Mouse (Mus musculus) heart, embryonic 15.5 days (tissue): Measurements from ENCODE around the gene 2410004B18Rik. TPM values are rescaled to one million over a fixed set of nuclear protein-coding genes. Genes with fewer than 3 reads are reported as not detected.
A peak's percentile ranks its signal among the peaks of the same experiment; 100 is the strongest.

Experiments
- ATAC-seq: fragments of 200-750 bp; cut with Nextera tagmentation; replicated peaks from 2 replicates; pipeline ENCODE4 v1.8.0; 2017; ENCODE audit warnings: low read depth, moderate TSS enrichment; ENCODE audit not compliant: insufficient number of reproducible peaks, insufficient read depth, low FRiP score
- H3K27ac ChIP-seq: fragments of 300-500 bp; sonication (generic); 2 replicates; pipeline ENCODE4 v1.5.1; 2015; ENCODE audit warnings: mild to moderate bottlenecking, inconsistent platforms
- H3K27me3 ChIP-seq: fragments of 300-500 bp; sonication (generic); 2 replicates; pipeline ENCODE4 v1.6.1; 2015; ENCODE audit warnings: inconsistent platforms
- H3K36me3 ChIP-seq: fragments of 300-500 bp; sonication (generic); 2 replicates; pipeline ENCODE4 v1.6.1; 2015; ENCODE audit warnings: mild to moderate bottlenecking, inconsistent platforms
- H3K4me1 ChIP-seq: fragments of 300-500 bp; sonication (generic); replicated peaks from 2 replicates; pipeline ENCODE4 v1.6.1; 2015; ENCODE audit warnings: inconsistent platforms
- H3K4me2 ChIP-seq: fragments of 300-500 bp; sonication (generic); 2 replicates; pipeline ENCODE4 v1.6.1; 2015; ENCODE audit warnings: inconsistent platforms, mild to moderate bottlenecking, moderate library complexity
- H3K4me3 ChIP-seq: fragments of 300-500 bp; sonication (generic); 2 replicates; pipeline ENCODE4 v1.5.1; 2015; ENCODE audit warnings: mild to moderate bottlenecking, inconsistent platforms
- H3K9ac ChIP-seq: fragments of 300-500 bp; sonication (generic); 2 replicates; pipeline ENCODE4 v1.6.1; 2015; ENCODE audit warnings: mild to moderate bottlenecking, inconsistent platforms
- H3K9me3 ChIP-seq: fragments of 300-500 bp; sonication (generic); replicated peaks from 2 replicates; pipeline ENCODE4 v1.6.1; 2016; ENCODE audit warnings: inconsistent platforms
- WGBS: fragments of 180-500 bp; shearing (Covaris S2); methylation state at CpG from one replicate; pipeline ENCODE4 v1.1.7; 2015; ENCODE audit warnings: mixed read lengths; 5-methylcytosine and 5-hydroxymethylcytosine counted together
- polyA plus RNA-seq: library from polyadenylated mRNA; unstranded; fragments of >200 nt; fragmentation: Nextera tagmentation; extraction: Ambion mirVana; gene quantifications from 2 replicates; pipeline ENCODE4 v1.2.1, GENCODE M21; 2015

The 2410004B18Rik gene
- 39.3 and 45.4 TPM in 2 replicates for polyA plus RNA-seq

GRCm38 (mm10) chr3:145937505-145938404, at the start of gene 2410004B18Rik:
Gene 2410004B18Rik, plus strand, starts transcription at chr3:145938014.
- no peaks in the 10 kb centered on the region for H3K9me3 ChIP-seq
- H3K4me3 ChIP-seq = peak within 1 kb of the TSS; percentile 92
- WGBS = under 1% methylated on average over 70 of the region's 70 CpGs
- H3K4me1 ChIP-seq = peaks cover 36% of the 10 kb centered on the region
- peak within 1 kb of the TSS; percentile 81 for H3K4me2 ChIP-seq
- peaks cover 19% of the 10 kb centered on the region for H3K36me3 ChIP-seq
- peak within 1 kb of the TSS; percentile 91 for H3K9ac ChIP-seq
- no peaks in the 10 kb centered on the region for H3K27me3 ChIP-seq
- ATAC-seq = peak; percentile 91
- peak within 1 kb of the TSS; percentile 75 for H3K27ac ChIP-seq

- H3K4me1 ChIP-seq = peaks cover 25% of the 10 kb centered on the region
- no peak overlapping the region; the same call in 1 of the 2 replicates for H3K27ac ChIP-seq
- no peaks in the 10 kb centered on the region for H3K9me3 ChIP-seq
- no peak for ATAC-seq
- no peaks in the 10 kb centered on the region for H3K36me3 ChIP-seq
- H3K4me2 ChIP-seq = no peak overlapping the region
- WGBS = 75% methylated on average over 18 of the region's 18 CpGs
- no peaks in the 10 kb centered on the region for H3K27me3 ChIP-seq
- H3K9ac ChIP-seq = no peak overlapping the region
- no peak overlapping the region for H3K4me3 ChIP-seq
Measured at GRCm38 (mm10) chr3:145890346-145891132, 47.3 kb upstream of the 2410004B18Rik start.

GRCm38 (mm10) chr3:145892451-145892850, 45.4 kb upstream of the 2410004B18Rik start:
- no peak for ATAC-seq
- WGBS = 69% methylated on average over 3 of the region's 3 CpGs
- Histone ChIP-seq H3K9ac (no peak overlapping the region), H3K4me1 (peaks cover 23% of the 10 kb centered on the region), H3K36me3 (no peaks in the 10 kb centered on the region), H3K4me2 (no peak overlapping the region), H3K27me3 (no peaks in the 10 kb centered on the region), H3K9me3 (no peaks in the 10 kb centered on the region), H3K27ac (no peak overlapping the region), H3K4me3 (no peak overlapping the region)

- no peak overlapping the region for H3K9ac ChIP-seq
- H3K4me1 ChIP-seq = peaks cover 31% of the 10 kb centered on the region
- H3K4me3 ChIP-seq = no peak overlapping the region
- no peaks in the 10 kb centered on the region for H3K9me3 ChIP-seq
- no peaks in the 10 kb centered on the region for H3K27me3 ChIP-seq
- WGBS = 76% methylated on average over 12 of the region's 12 CpGs
- no peak overlapping the region for H3K4me2 ChIP-seq
- no peak for ATAC-seq
- H3K27ac ChIP-seq = no peak overlapping the region; the same call in 1 of the 2 replicates
- H3K36me3 ChIP-seq = no peaks in the 10 kb centered on the region
Measured at GRCm38 (mm10) chr3:145894131-145894530, 43.7 kb upstream of the 2410004B18Rik start.

- ATAC-seq = peak; percentile 87
Measured at GRCm38 (mm10) chr3:145897749-145898148, 40.1 kb upstream of the 2410004B18Rik start.

GRCm38 (mm10) chr3:145899832-145900231, 38.0 kb upstream of the 2410004B18Rik start:
- Histone ChIP-seq H3K9me3 (no peaks in the 10 kb centered on the region), H3K4me2 (no peak overlapping the region), H3K4me3 (no peak overlapping the region), H3K4me1 (peaks cover 40% of the 10 kb centered on the region), H3K9ac (no peak overlapping the region), H3K27me3 (no peaks in the 10 kb centered on the region), H3K36me3 (no peaks in the 10 kb centered on the region), H3K27ac (peak overlapping the region; percentile 83)
- peak; percentile 60 for ATAC-seq
- 40% methylated on average over 8 of the region's 8 CpGs for WGBS

More at GRCm38 (mm10) chr3:145897749-145898148, 40.1 kb upstream of the 2410004B18Rik start:
- Histone ChIP-seq H3K27me3 (no peaks in the 10 kb centered on the region), H3K4me1 (peaks cover 40% of the 10 kb centered on the region), H3K36me3 (no peaks in the 10 kb centered on the region), H3K4me2 (peak overlapping the region; percentile 34), H3K9me3 (no peaks in the 10 kb centered on the region), H3K9ac (no peak overlapping the region), H3K27ac (peak overlapping the region; percentile 83), H3K4me3 (no peak overlapping the region)
- WGBS = 34% methylated on average over 11 of the region's 11 CpGs

GRCm38 (mm10) chr3:145903530-145903929, 34.3 kb upstream of the 2410004B18Rik start:
- no peak for ATAC-seq
- WGBS = 91% methylated on average over 8 of the region's 8 CpGs

GRCm38 (mm10) chr3:145904850-145905776, 32.7 kb upstream of the 2410004B18Rik start:
- Histone ChIP-seq H3K27ac (no peak overlapping the region), H3K4me1 (peaks cover 9% of the 10 kb centered on the region), H3K36me3 (no peaks in the 10 kb centered on the region), H3K9ac (no peak overlapping the region), H3K9me3 (no peaks in the 10 kb centered on the region), H3K4me3 (no peak overlapping the region), H3K27me3 (no peaks in the 10 kb centered on the region), H3K4me2 (peak overlapping the region; percentile 47)
- WGBS = 48% methylated on average over 22 of the region's 22 CpGs
- ATAC-seq = no peak

More at GRCm38 (mm10) chr3:145903530-145903929, 34.3 kb upstream of the 2410004B18Rik start:
- Histone ChIP-seq H3K9me3 (no peaks in the 10 kb centered on the region), H3K36me3 (no peaks in the 10 kb centered on the region), H3K27ac (no peak overlapping the region), H3K9ac (no peak overlapping the region), H3K4me2 (no peak overlapping the region), H3K4me1 (peaks cover 25% of the 10 kb centered on the region), H3K4me3 (no peak overlapping the region), H3K27me3 (no peaks in the 10 kb centered on the region)

- no peak for ATAC-seq
- H3K9me3 ChIP-seq = no peaks in the 10 kb centered on the region
- no peaks in the 10 kb centered on the region for H3K36me3 ChIP-seq
- no peak overlapping the region for H3K4me2 ChIP-seq
- no peak overlapping the region for H3K27ac ChIP-seq
- H3K4me3 ChIP-seq = no peak overlapping the region
- H3K27me3 ChIP-seq = no peaks in the 10 kb centered on the region
- H3K9ac ChIP-seq = no peak overlapping the region
- H3K4me1 ChIP-seq = peaks cover 4% of the 10 kb centered on the region; the same call in 1 of the 2 replicates
- WGBS = 82% methylated on average over 9 of the region's 9 CpGs
Measured at GRCm38 (mm10) chr3:145906582-145906981, 31.2 kb upstream of the 2410004B18Rik start.

GRCm38 (mm10) chr3:145912512-145912911, 25.3 kb upstream of the 2410004B18Rik start:
- no peaks in the 10 kb centered on the region for H3K9me3 ChIP-seq
- H3K4me3 ChIP-seq = no peak overlapping the region
- no peak for ATAC-seq
- H3K27me3 ChIP-seq = no peaks in the 10 kb centered on the region
- no peak overlapping the region for H3K9ac ChIP-seq
- no peak overlapping the region for H3K27ac ChIP-seq
- 89% methylated on average over 7 of the region's 7 CpGs for WGBS
- peaks cover 3% of the 10 kb centered on the region; the same call in 1 of the 2 replicates for H3K4me1 ChIP-seq
- no peak overlapping the region for H3K4me2 ChIP-seq
- no peaks in the 10 kb centered on the region for H3K36me3 ChIP-seq
